Mouse (Mus musculus): Measurements from ENCODE around the gene Polm.
"Not testable (repeated sequence)": the region's sequence is repeated elsewhere in the genome, so short reads cannot be mapped to it uniquely, and the experiment has no call there.

Polm gene

GRCm38 (mm10) chr11:5852314-5852713 is 14.5 kb upstream of the Polm start:
- DNase-seq, result no peak

DNA sequence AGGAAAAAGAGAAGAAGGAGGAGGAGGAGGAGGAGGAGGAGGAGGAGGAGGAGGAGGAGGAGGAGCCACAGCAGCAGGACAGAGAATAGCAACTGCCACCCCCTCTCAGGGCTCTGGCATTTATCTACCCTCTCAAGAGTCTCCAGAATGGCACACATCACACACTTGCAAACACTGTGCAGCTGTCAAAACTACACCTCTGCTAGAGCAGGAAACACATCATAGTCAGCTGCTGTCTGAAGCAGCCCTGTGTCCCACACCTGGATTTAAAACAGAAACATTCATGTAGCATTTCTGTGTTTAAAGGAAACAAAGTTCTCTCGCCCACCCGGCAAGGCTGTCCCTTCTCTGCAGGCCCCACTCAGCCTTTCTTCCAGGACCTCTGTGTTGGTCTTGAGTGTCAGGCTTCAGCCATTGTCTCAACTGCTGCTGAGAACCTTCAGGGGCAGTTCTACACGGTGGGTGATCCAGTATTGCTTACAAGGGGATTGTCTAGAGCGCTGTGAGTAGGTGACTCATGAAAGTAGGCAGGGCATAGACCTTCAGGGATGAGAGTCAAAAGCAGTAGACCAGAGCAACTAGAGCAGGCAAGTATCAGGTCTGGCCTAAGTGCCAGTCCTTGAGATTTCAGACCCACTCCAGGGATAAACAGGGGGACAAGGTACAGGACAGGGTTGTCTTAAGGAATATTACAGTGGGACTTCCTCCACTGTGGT is 13.4 kb upstream of the Polm start:
- no peak for DNase-seq

GRCm38 (mm10) chr11:5850452-5850851 is 12.6 kb upstream of the Polm start:
- DNase-seq, result no peak

DNA sequence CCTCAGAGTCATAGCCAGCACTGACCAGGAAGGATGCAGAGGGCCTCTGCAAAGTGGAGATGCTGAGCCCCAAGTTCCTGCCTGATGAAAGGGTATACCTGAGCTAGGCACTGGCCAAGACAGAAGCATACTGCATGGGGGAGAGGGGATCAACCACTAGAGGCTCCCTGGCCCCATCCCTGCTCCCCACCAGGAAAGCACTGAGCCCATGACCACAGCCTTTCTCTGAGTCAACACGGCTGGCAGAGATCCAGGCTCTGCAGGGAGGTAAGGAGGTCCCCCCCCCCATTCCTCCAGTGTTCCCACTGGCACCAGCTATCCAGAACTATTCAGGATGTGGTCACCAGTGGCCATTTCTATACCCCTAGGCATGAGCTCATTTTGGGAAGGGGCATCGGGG is 11.5 kb upstream of the Polm start:
- DNase-seq, result no peak

DNA sequence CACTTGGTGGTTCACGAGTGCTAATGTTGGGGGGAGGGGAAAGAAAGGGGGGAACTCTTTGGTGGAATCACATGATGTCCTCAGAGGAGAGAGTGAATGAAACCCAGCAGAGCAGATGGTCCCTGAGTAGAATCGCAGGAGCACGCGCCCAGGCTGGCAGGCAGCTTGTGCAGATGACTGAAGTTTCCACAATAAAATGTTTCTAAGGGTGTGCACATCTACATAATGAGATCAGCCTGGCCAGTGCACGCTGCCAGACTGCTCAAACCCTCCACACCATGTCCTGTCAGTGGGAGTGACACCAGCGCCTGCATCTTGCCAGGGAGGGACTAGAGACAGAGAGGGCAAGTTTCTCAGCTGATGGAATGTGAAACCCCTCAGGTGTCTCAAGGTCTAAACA is 10.9 kb upstream of the Polm start:
- DNase-seq, result no peak

DNA sequence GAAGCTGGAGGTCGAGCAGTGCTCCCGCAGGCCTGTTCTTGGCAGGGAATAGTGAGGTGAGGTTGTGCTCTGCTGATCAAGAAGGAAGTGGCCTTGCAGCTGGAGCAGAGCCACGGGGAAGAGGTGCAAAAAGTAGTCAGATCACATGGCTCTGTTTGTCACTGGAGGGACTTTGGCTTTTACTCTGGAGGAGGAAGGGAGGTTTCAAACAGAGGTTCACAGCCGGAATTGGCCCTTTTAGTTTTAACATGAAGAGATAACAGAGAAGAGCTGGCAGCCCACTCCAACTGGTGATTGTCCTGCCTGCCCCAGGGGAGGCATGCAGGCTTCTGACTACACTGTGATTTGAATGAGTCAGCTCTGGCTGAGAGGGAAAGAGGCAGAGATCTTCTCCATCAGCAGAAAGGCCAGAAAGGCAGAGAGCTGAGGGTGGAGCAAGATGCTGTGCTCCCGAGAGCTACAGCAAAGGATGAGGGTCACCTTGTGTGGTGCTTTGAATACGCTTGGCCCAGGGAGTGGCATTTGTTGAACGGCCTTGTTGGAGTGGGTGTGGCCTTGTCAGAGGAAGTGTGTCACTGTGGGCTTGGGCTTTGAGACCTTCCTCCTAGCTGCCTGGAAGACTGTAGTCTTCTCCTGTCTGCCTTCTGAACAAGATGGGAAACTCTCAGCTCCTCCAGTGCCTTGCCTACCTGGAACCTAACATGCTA is 9.0 kb upstream of the Polm start:
- no peak for DNase-seq

- no peak for DNase-seq
These were observed 5.3 kb upstream of the Polm start for GRCm38 (mm10) chr11:5843131-5843530.

GRCm38 (mm10) chr11:5841751-5842150 is 3.9 kb upstream of the Polm start:
- no peak for DNase-seq

- no peak for DNase-seq
These were observed 2.5 kb upstream of the Polm start for GRCm38 (mm10) chr11:5840346-5840745.

DNA sequence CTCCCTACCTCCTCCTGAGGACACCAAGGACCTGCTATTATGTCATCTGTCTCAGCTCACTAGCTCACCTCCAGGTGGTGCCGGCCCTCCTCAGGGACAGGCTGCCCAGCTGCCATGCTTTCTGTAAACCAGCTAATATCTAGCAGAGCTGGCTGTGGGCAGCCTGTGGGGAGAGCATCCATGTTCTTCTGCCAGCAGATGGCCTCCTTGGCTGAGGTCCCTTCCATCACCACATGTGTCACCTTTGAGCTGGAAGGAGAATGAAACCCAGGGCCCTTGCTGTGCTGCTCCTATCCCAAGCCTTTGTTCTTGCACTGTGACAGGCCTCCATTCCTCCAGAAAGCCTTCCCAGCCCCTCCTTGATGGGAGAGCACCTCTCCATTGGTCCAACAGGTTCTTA is 1.7 kb downstream of the Polm start:
- peak; percentile 27 to 53 for DNase-seq

- DNase-seq, result no peak
These were observed 2.8 kb downstream of the Polm start for GRCm38 (mm10) chr11:5835057-5835456.

GRCm38 (mm10) chr11:5834506-5834905 is 3.3 kb downstream of the Polm start:
- DNase-seq, result no peak

GRCm38 (mm10) chr11:5829327-5829726 is 8.5 kb downstream of the Polm start:
- DNase-seq, result no peak

DNA sequence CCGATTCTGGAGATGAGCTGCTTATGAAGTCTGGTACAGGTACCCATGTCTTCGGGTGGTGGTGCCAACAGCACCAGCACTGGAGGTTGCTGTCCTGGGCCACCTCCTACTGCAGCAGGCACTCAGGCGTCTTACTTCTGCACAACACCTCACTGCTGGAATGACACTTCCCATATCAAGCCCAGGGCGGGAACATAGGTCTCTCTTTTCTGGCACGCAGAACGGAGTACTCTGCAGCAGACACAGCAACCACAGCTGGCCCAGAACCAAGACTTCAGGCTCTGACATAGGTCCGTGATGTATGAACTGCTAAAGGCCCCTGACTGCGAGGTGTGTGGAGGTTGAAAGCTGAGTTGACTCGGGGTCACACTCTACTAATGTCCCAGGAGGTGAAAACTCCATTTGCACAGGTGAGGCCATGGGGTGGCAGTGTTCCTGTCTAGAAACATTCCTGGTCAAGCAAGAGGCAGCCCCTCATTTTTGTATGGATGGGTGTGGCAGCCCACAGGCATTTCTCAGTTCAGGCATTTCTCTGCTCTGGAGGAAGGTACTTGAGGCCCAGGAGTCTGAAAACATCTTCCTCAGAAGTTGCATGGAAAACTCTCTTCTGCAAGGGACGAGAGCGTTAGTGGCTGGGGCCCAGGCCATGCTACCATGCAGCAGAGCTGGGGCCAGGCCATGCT is 9.2 kb downstream of the Polm start:
- no peak for DNase-seq

DNA sequence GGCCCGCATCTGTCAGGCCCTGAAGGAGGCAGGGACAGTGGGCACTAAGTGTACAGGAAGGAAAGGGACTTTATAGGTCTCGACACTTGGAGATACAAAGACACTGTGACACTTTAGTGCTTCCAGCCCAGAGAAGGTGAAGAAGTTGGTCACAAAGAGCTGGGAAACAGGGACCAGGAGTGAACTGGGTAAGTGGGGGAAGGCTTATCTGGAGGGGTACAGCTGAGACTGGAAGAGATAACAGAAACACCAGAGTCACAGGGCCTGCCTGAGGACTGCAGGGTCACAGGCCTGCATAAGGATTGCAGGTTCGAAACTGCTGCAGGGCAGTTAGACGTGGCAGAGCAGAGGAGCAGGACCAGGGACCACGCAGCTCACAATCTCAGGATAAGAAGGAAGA is 9.9 kb downstream of the Polm start:
- no peak for DNase-seq

DNA sequence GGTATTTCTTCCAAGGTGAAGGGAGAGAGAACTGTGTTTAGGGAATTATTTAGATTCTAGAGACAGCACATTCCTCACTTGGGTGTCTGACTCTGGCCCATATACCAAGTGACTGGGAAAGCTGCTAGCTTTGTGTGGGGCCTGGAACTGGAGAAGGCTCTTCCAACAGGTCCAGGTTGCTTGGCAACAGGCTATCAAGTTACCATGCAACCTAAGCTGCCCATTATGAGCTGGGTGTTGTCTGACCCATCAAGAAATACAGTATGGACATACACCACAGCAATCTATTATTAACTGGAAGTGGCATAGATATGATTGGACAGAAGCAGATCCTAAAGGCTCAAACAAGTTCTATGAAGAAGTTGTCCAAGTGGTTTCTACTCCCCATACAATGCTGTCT is 12.4 kb downstream of the Polm start:
- DNase-seq, result no peak

DNA sequence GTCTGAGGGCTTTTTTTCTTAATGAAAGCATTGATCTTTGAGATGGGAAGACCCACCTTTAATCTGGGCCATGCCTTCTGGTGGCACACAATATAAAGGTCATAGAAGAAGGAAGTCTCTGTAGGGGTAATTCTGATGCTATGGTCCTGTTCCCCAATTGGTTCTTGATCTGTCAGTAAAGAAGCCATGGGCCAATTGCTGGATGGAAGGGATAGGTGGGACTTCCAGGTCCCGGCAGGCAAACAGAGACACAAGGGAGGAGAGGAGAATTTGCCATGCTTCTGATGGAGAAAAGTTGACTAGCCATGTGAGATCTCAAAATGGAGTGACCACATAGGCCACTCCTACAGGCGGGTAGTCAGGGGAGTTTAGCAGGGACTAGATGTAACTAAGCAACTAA is 18.6 kb downstream of the Polm start:
- DNase-seq, result no peak

DNA sequence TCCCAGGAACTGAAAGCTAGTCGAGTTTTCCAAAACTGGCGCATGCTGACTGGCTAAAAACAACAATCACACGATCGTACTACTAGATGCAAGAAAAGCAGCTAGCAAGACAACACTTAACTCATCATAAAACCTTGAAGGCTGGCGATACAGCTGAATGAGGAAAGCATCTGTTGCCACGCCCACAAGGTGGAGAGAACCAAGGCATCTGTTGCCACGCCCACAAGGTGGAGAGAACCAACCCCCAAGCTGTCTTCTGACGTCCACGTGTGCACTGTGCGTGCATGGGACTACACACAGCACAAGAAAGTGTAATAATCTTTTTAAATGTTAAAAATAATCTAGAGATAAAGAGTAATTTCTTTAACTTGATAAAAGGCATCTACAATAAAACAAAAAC is 24.4 kb downstream of the Polm start:
- no peak for DNase-seq

GRCm38 (mm10) chr11:5809487-5809886 is 28.3 kb downstream of the Polm start:
- not testable (repeated sequence) for DNase-seq

- no peak for DNase-seq
These were observed 29.9 kb downstream of the Polm start for GRCm38 (mm10) chr11:5807956-5808355.

GRCm38 (mm10) chr11:5805711-5806110 is 32.1 kb downstream of the Polm start:
- no peak for DNase-seq

- DNase-seq, result no peak
These were observed 33.6 kb downstream of the Polm start for GRCm38 (mm10) chr11:5804174-5804573.

- no peak for DNase-seq
These were observed 34.2 kb downstream of the Polm start, which contains the start of gene Pgam2 for GRCm38 (mm10) chr11:5803551-5803981. Pgam2 (minus strand) TSS chr11:5803733.

All from cerebellum, postnatal 25 days (tissue).